In the genomic region with DNA sequence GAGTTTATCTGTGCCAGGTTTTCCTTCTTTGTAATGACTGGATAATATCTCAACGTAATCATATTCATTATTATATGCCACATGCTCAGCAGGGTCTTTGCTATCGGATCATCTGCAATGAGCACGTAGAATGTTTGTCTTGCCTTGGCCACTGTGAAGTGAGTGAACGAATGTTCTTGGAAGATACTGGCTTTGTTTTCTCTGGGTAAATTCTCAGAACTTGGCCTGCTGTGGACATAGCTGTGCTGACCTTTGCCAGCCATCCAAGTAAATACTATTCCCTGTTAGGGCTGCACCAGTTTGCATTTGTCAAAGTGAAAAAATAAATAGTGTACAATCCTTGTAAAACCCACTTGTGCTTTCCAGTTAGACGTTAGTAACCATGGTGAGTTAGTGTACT, we compare ENCODE assay signal across 31 mouse cellular contexts. TPM values are rescaled to one million over a fixed set of nuclear protein-coding genes. Genes with fewer than 3 reads are reported as not detected.
"Had no signal": no experiment of that assay in that cellular context is flagged by ENCODE, and none has a peak within 500 bp of the region (broad histone marks: within the 10 kb centered on the region; RNA-seq: fewer than 3 reads in every experiment).

No protein-coding gene starts in this region.

- H3K4me2 ChIP-seq: heart, embryonic 12.5 days; hindbrain, embryonic 12.5 days; hindbrain, embryonic 14.5 days; intestine, embryonic 15.5 days; limb, embryonic 12.5 days; liver, embryonic 12.5 days had no signal

- ATAC-seq: forebrain, postnatal 0 days; hindbrain, embryonic 16.5 days; inflammation-experienced regulatory T-cells, adult 6 months; intestine, embryonic 15.5 days; intestine, postnatal 0 days; liver, embryonic 12.5 days had no signal

- DNase-seq: forebrain, postnatal 0 days; gastrocnemius, adult 2 months; gastrocnemius, postnatal 10 days; gastrocnemius, postnatal 25 days; heart, adult 18-20 months; heart, postnatal 10 days; heart, postnatal 4 days; kidney, adult 18-20 months; kidney, adult 9 months; kidney, postnatal 14 days; kidney, postnatal 4 days had no signal

- H3K4me1 ChIP-seq: heart, embryonic 10.5 days; hindbrain, embryonic 12.5 days; intestine, embryonic 15.5 days; limb, embryonic 10.5 days; limb, embryonic 12.5 days; liver, embryonic 12.5 days had no signal

- H3K9me3 ChIP-seq: heart, embryonic 10.5 days; heart, embryonic 12.5 days; hindbrain, embryonic 10.5 days; hindbrain, embryonic 12.5 days; intestine, embryonic 15.5 days; limb, embryonic 10.5 days; limb, embryonic 12.5 days; liver, embryonic 12.5 days had no signal

- H3K9ac ChIP-seq: forebrain, postnatal 0 days; heart, embryonic 12.5 days; hindbrain, embryonic 12.5 days; hindbrain, embryonic 14.5 days; intestine, embryonic 15.5 days; limb, embryonic 12.5 days; liver, embryonic 12.5 days; liver, embryonic 14.5 days had no signal

- H3K27me3 ChIP-seq: heart, embryonic 12.5 days; hindbrain, embryonic 12.5 days; intestine, embryonic 15.5 days; limb, embryonic 12.5 days; liver, embryonic 12.5 days had no signal

- H3K36me3 ChIP-seq: heart, embryonic 10.5 days; heart, embryonic 12.5 days; hindbrain, embryonic 10.5 days; hindbrain, embryonic 12.5 days; intestine, embryonic 15.5 days; limb, embryonic 10.5 days; limb, embryonic 12.5 days; liver, embryonic 12.5 days had no signal

- H3K4me3 ChIP-seq: gastrocnemius, adult 2 months; heart, embryonic 10.5 days; heart, embryonic 12.5 days; hindbrain, embryonic 10.5 days; hindbrain, embryonic 12.5 days; intestine, embryonic 15.5 days; layer of hippocampus, adult 2 months; left cerebral cortex, adult 2 months; limb, embryonic 10.5 days; limb, embryonic 12.5 days; liver, embryonic 12.5 days had no signal

- H3K27ac ChIP-seq: gastrocnemius, adult 2 months; heart, embryonic 10.5 days; hindbrain, embryonic 10.5 days; hindbrain, embryonic 12.5 days; hindbrain, embryonic 14.5 days; intestine, embryonic 15.5 days; kidney, postnatal 0 days; layer of hippocampus, adult 2 months; left cerebral cortex, adult 2 months; limb, embryonic 10.5 days; limb, embryonic 12.5 days; liver, embryonic 12.5 days; liver, embryonic 14.5 days had no signal

RNA-seq across cellular contexts. Expression of gene Defb29, which starts 8.2 kb away (rescaled TPM):
- polyA plus RNA-seq: forebrain, postnatal 0 days; frontal cortex, adult 2 months; heart, embryonic 10.5 days; heart, embryonic 12.5 days; heart, embryonic 14.5 days; heart, embryonic 16.5 days; hindbrain, embryonic 10.5 days; hindbrain, embryonic 12.5 days; hindbrain, embryonic 14.5 days; hindbrain, embryonic 16.5 days; inflammation-experienced regulatory T-cells, adult 6 months; intestine, embryonic 15.5 days; intestine, postnatal 0 days; limb, embryonic 10.5 days; limb, embryonic 12.5 days; limb, embryonic 14.5 days; liver, embryonic 12.5 days; liver, embryonic 14.5 days had no signal

RNA-seq across cellular contexts. Expression of gene Gm17416, which starts 21.0 kb away (rescaled TPM):
- polyA plus RNA-seq: forebrain, postnatal 0 days; frontal cortex, adult 2 months; heart, embryonic 10.5 days; heart, embryonic 12.5 days; heart, embryonic 14.5 days; heart, embryonic 16.5 days; hindbrain, embryonic 10.5 days; hindbrain, embryonic 12.5 days; hindbrain, embryonic 14.5 days; hindbrain, embryonic 16.5 days; inflammation-experienced regulatory T-cells, adult 6 months; intestine, embryonic 15.5 days; intestine, postnatal 0 days; limb, embryonic 10.5 days; limb, embryonic 12.5 days; limb, embryonic 14.5 days; liver, embryonic 12.5 days; liver, embryonic 14.5 days had no signal

RNA-seq across cellular contexts. Expression of gene Defb21, which starts 24.4 kb away (rescaled TPM):
- polyA plus RNA-seq: forebrain, postnatal 0 days; frontal cortex, adult 2 months; heart, embryonic 10.5 days; heart, embryonic 12.5 days; heart, embryonic 14.5 days; heart, embryonic 16.5 days; hindbrain, embryonic 10.5 days; hindbrain, embryonic 12.5 days; hindbrain, embryonic 14.5 days; hindbrain, embryonic 16.5 days; inflammation-experienced regulatory T-cells, adult 6 months; intestine, embryonic 15.5 days; intestine, postnatal 0 days; kidney, postnatal 0 days; limb, embryonic 10.5 days; limb, embryonic 12.5 days; limb, embryonic 14.5 days; liver, embryonic 12.5 days; liver, embryonic 14.5 days had no signal

RNA-seq across cellular contexts. Expression of gene Defb28, which starts 30.1 kb away (rescaled TPM):
- polyA plus RNA-seq: forebrain, postnatal 0 days; frontal cortex, adult 2 months; heart, embryonic 10.5 days; heart, embryonic 12.5 days; heart, embryonic 14.5 days; heart, embryonic 16.5 days; hindbrain, embryonic 10.5 days; hindbrain, embryonic 12.5 days; hindbrain, embryonic 14.5 days; hindbrain, embryonic 16.5 days; inflammation-experienced regulatory T-cells, adult 6 months; intestine, embryonic 15.5 days; intestine, postnatal 0 days; limb, embryonic 10.5 days; limb, embryonic 12.5 days; limb, embryonic 14.5 days; liver, embryonic 12.5 days; liver, embryonic 14.5 days had no signal

RNA-seq across cellular contexts. Expression of gene Defb19, which starts 32.0 kb away (rescaled TPM):
- polyA plus RNA-seq: forebrain, postnatal 0 days; frontal cortex, adult 2 months; hindbrain, embryonic 10.5 days; hindbrain, embryonic 12.5 days; hindbrain, embryonic 14.5 days; hindbrain, embryonic 16.5 days; inflammation-experienced regulatory T-cells, adult 6 months; intestine, embryonic 15.5 days; limb, embryonic 10.5 days; limb, embryonic 12.5 days; limb, embryonic 14.5 days; liver, embryonic 12.5 days; liver, embryonic 14.5 days had no signal
